Mouse (Mus musculus) myocyte (in vitro differentiated cells): ENCODE data around the gene Rbms3.

Source experiments
- CEBPB ChIP-seq: IDR thresholded peaks from 2 replicates; pipeline ENCODE4 v1.6.1; 2011; ENCODE audit warnings: mild to moderate bottlenecking, moderate library complexity; ENCODE audit not compliant: poor library complexity, insufficient read depth, severe bottlenecking
- E2F4 ChIP-seq: IDR thresholded peaks from one replicate; pipeline ENCODE4 v1.6.1; 2011; ENCODE audit warnings: mild to moderate bottlenecking, control low read depth, moderate library complexity; ENCODE audit not compliant: insufficient read depth
- MAX ChIP-seq: IDR thresholded peaks from one replicate; pipeline ENCODE4 v1.6.1; 2011; ENCODE audit warnings: low read depth, mild to moderate bottlenecking, control low read depth
- MYOD1 ChIP-seq, 3 experiments: IDR thresholded peaks; one replicate each; pipeline ENCODE4 v1.6.1; 2011; ENCODE audit warnings: control low read depth in 2 of 3, low read depth in 2 of 3, mild to moderate bottlenecking in 2 of 3, moderate library complexity in 1 of 3; ENCODE audit not compliant: insufficient read length in 2 of 3, control insufficient read depth in 1 of 3
- MYOG ChIP-seq, 3 experiments: IDR thresholded peaks; one replicate each; pipeline ENCODE4 v1.6.1; 2011; ENCODE audit warnings: control low read depth in 2 of 3, low read depth in 2 of 3, mild to moderate bottlenecking in 2 of 3; ENCODE audit not compliant: insufficient read length in 2 of 3, control insufficient read depth in 1 of 3, insufficient read depth in 1 of 3
- POLR2A ChIP-seq: IDR thresholded peaks from one replicate; pipeline ENCODE4 v1.6.1; 2011; ENCODE audit warnings: low read depth, mild to moderate bottlenecking, control low read depth, moderate library complexity; ENCODE audit not compliant: insufficient read length
- POLR2AphosphoS2 ChIP-seq: IDR thresholded peaks from one replicate; pipeline ENCODE4 v1.6.1; 2011; ENCODE audit warnings: low read depth, control low read depth; ENCODE audit not compliant: insufficient read length
- SRF ChIP-seq: IDR thresholded peaks from one replicate; pipeline ENCODE4 v1.6.1; 2011; ENCODE audit warnings: low read depth; ENCODE audit not compliant: control insufficient read depth, insufficient read length
- TCF12 ChIP-seq: IDR thresholded peaks from one replicate; pipeline ENCODE4 v1.6.1; 2011; ENCODE audit warnings: mild to moderate bottlenecking, control low read depth; ENCODE audit not compliant: poor library complexity, insufficient read depth, severe bottlenecking
- TCF3 ChIP-seq: IDR thresholded peaks from one replicate; pipeline ENCODE4 v1.6.1; 2011; ENCODE audit warnings: low read depth, control low read depth; ENCODE audit not compliant: insufficient read length
- USF1 ChIP-seq: IDR thresholded peaks from one replicate; pipeline ENCODE4 v1.6.1; 2011; ENCODE audit warnings: low read depth, mild to moderate bottlenecking, control low read depth, moderate library complexity

DNA sequence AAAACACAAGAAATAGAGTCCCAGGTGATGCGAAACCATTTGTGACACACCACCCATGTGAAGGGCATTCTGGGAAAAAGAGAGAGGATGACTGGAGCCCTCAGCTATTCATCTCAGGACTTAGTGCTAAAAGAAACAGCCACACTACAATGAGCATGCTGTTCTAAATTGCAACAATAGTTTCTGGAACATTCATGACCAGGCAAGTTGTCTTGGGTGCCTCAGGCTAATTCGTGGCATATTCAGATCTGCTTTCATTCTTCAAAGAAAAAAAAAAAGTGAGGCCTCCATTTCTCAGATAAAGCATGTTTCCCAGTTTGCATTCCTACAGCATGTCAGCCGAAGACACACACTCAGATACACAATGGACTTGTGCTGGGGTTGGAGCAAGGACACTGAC is 432.2 kb downstream of the Rbms3 start:
- TF ChIP-seq USF1 (no peak), POLR2A (no peak), TCF12 (no peak), MYOD1 (IDR thresholded peaks at IDR 0.05; ENCODE audit: control insufficient read depth in 1 of 3, insufficient read length in 2 of 3, low read depth in 2 of 3) (no peak), E2F4 (no peak), MYOG (IDR thresholded peaks at IDR 0.05; ENCODE audit: control insufficient read depth in 1 of 3, insufficient read depth in 1 of 3, insufficient read length in 2 of 3, low read depth in 2 of 3) (no peak), POLR2AphosphoS2 (no peak), SRF (no peak), CEBPB (no peak), MAX (no peak), TCF3 (no peak)
